ENCODE assay signal across 7 mouse cellular contexts in the genomic region with DNA sequence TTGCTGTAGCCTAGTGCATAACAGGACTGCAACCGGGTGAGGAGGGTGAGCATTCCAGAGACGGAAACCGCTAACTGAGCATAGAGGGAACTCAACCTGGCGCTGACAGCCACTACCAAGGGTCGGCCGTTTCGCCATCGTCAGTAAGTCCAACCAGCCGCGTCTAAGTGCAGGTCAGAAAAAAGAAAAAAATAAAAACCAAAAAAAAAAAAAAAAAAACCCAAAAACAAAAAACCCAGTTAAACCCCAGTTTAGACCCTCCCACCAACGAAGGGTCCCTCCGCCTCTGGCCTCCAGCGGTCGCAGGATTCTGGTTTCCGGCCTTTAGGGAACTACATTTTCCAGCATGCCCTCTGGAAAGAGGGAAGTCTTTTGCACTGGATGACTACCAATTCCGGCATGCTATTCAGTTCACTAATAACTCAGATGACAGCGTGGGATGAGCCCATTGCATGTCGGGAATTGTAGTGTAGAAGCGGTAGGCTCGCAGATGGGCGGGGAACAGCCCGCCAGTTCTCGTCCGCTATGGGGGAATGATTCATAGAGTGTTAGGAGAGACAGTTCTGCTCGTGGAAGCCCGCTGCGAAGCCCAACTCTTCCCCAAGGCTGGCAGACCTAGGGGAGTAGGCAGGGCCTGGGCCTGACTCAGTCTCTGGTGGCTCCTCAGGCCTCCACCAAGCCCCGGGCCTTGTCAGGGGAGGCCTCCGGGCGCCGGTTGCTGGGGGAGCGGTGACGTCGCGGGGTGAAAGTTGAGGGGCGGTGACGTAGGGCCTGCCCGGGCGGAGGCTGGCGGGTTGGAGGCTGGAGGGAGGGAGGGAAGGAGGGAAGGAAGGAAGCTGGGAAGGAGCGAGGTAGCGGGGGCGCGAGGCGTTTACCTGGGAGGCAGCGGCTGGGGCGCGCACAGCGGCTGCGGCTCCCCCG. TPM values are rescaled to one million over a fixed set of nuclear protein-coding genes. Genes with fewer than 3 reads are reported as not detected.
A peak's percentile ranks its signal among the peaks of the same experiment; 100 is the strongest.
DNase-seq lines count a peak whose midpoint lies in the region; ATAC-seq lines count a peak whose summit lies in the region.

A gene (plus strand): TSS at position 807 of the 921 bp plus-strand sequence.

- under 1% methylated on average over 51 of the region's 51 CpGs for WGBS in embryonic facial prominence, embryonic 12.5 days
- under 1% methylated on average over 51 of the region's 51 CpGs for WGBS in limb, embryonic 11.5 days
- under 1% methylated on average over 50 of the region's 51 CpGs for WGBS in midbrain, embryonic 14.5 days

- peak; percentile 97 for DNase-seq in adrenal gland, postnatal 25 days
- DNase-seq in heart, adult 11 months: peak; percentile 100
- peak; percentile 99 for DNase-seq in kidney, adult 18-20 months
- DNase-seq in limb, embryonic 11.5 days (ENCODE audit: low spot score): peak; percentile 97
- DNase-seq in midbrain, embryonic 14.5 days: peak; percentile 97
- peak; percentile 88 to 94 for DNase-seq in spleen, adult 18-20 months

- no peaks in the 10 kb centered on the region for H3K27me3 ChIP-seq in embryonic facial prominence, embryonic 12.5 days
- H3K27me3 ChIP-seq in limb, embryonic 11.5 days (ENCODE audit: control insufficient read depth, insufficient read depth, low read length): no peaks in the 10 kb centered on the region
- no peaks in the 10 kb centered on the region for H3K27me3 ChIP-seq in midbrain, embryonic 14.5 days (ENCODE audit: control insufficient read depth, insufficient read depth, low read length)

- peak within 1 kb of the TSS; percentile 86 for H3K4me2 ChIP-seq in embryonic facial prominence, embryonic 12.5 days (replicated peaks)
- H3K4me2 ChIP-seq in limb, embryonic 11.5 days (ENCODE audit: low read depth, severe bottlenecking): peak within 1 kb of the TSS; percentile 80
- peak within 1 kb of the TSS; percentile 76 for H3K4me2 ChIP-seq in midbrain, embryonic 14.5 days (ENCODE audit: low read length)

- H3K27ac ChIP-seq in embryonic facial prominence, embryonic 12.5 days: peak within 1 kb of the TSS; percentile 95
- H3K27ac ChIP-seq in limb, embryonic 11.5 days (replicated peaks; ENCODE audit: low read depth, low read length): peak within 1 kb of the TSS; percentile 91
- peak within 1 kb of the TSS; percentile 94 for H3K27ac ChIP-seq in midbrain, embryonic 14.5 days (replicated peaks; ENCODE audit: low read depth, low read length)

- H3K4me3 ChIP-seq in embryonic facial prominence, embryonic 12.5 days: peak within 1 kb of the TSS; percentile 80
- peak within 1 kb of the TSS; percentile 92 for H3K4me3 ChIP-seq in limb, embryonic 11.5 days (ENCODE audit: low read depth, low read length)
- peak within 1 kb of the TSS; percentile 75 for H3K4me3 ChIP-seq in midbrain, embryonic 14.5 days (replicated peaks; ENCODE audit: low read depth, low read length)

- peaks cover 9% of the 10 kb centered on the region for H3K4me1 ChIP-seq in embryonic facial prominence, embryonic 12.5 days
- H3K4me1 ChIP-seq in limb, embryonic 11.5 days (ENCODE audit: control insufficient read depth, insufficient read depth, low read length): peaks cover 7% of the 10 kb centered on the region
- H3K4me1 ChIP-seq in midbrain, embryonic 14.5 days (ENCODE audit: control insufficient read depth, insufficient read depth, low read length): peaks cover 14% of the 10 kb centered on the region

- peak within 1 kb of the TSS; percentile 80 for H3K9ac ChIP-seq in embryonic facial prominence, embryonic 12.5 days
- peak within 1 kb of the TSS; percentile 88 for H3K9ac ChIP-seq in limb, embryonic 11.5 days (ENCODE audit: low read length)
- peak within 1 kb of the TSS; percentile 90 for H3K9ac ChIP-seq in midbrain, embryonic 14.5 days (replicated peaks; ENCODE audit: low read length)

- H3K36me3 ChIP-seq in embryonic facial prominence, embryonic 12.5 days: no peaks in the 10 kb centered on the region
- H3K36me3 ChIP-seq in limb, embryonic 11.5 days (ENCODE audit: control insufficient read depth, insufficient read depth, low read length): no peaks in the 10 kb centered on the region
- H3K36me3 ChIP-seq in midbrain, embryonic 14.5 days (ENCODE audit: control insufficient read depth, insufficient read depth, low read length): no peaks in the 10 kb centered on the region

- ATAC-seq in embryonic facial prominence, embryonic 12.5 days (ENCODE audit: insufficient number of reproducible peaks, insufficient read depth, low FRiP score, low TSS enrichment): peak; percentile 96
- peak; percentile 97 for ATAC-seq in limb, embryonic 11.5 days (ENCODE audit: insufficient number of reproducible peaks, low FRiP score, low TSS enrichment, low read depth)
- ATAC-seq in midbrain, embryonic 14.5 days (ENCODE audit: low FRiP score, low TSS enrichment): peak; percentile 98

- H3K9me3 ChIP-seq in embryonic facial prominence, embryonic 12.5 days: no peaks in the 10 kb centered on the region
- no peaks in the 10 kb centered on the region for H3K9me3 ChIP-seq in limb, embryonic 11.5 days (ENCODE audit: control insufficient read depth, low read length)
- no peaks in the 10 kb centered on the region for H3K9me3 ChIP-seq in midbrain, embryonic 14.5 days (ENCODE audit: control insufficient read depth, low read length)

RNA-seq across cellular contexts. Expression of the gene that starts here (rescaled TPM):
- 32.3 and 35.6 TPM in 2 replicates for total RNA-seq in adrenal gland, postnatal 25 days (2021)
- 30.4 and 32.6 TPM in 2 replicates for polyA plus RNA-seq in embryonic facial prominence, embryonic 12.5 days (2016; fragmentation: Nextera tagmentation; extraction: Ambion mirVana)
- 26.0 and 28.2 TPM in 2 replicates for polyA plus RNA-seq in limb, embryonic 11.5 days (2014; fragmentation: Nextera tagmentation; extraction: Ambion mirVana)
- 44.7 and 48.5 TPM in 2 replicates for polyA plus RNA-seq in midbrain, embryonic 14.5 days (2014; fragmentation: Nextera tagmentation; extraction: Ambion mirVana)

Comparison
In these comparisons a context has a peak if more than half of its experiments do, and no peak if none do; other contexts are left out.
1. Peak in every context shown above with its lines: DNase-seq, ATAC-seq, H3K4me3 ChIP-seq and H3K27ac ChIP-seq.